Mouse (Mus musculus): Measurements from ENCODE around the gene Rbsn.

DNA sequence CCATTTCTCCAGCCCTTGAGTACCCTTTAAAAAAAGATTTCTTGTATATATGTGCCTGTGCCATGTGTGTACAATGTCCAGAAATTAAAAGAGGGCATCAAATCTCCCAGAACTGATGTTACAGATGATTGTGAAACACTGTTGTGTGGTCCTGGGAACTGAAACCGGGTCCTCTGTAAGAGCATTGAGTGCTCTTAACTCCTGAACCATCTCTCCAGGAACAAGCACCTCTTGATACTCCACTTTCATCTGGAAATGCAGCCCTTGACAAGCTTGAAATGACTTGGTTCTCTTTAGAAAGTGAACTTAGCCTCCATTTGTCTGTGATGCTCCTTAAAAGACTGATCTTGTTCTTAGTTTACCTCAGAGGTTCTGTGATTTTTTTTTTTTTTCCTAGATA lies 52.0 kb downstream of the Rbsn start:
- no peak for TF ChIP-seq POLR2A (IDR thresholded peaks at IDR 0.05; ENCODE audit: low read depth, low read length)
- no peak for TF ChIP-seq CTCF (IDR thresholded peaks at IDR 0.05; ENCODE audit: borderline replicate concordance, insufficient read depth, low read length)
